Mouse (Mus musculus): ENCODE measurements at regions not wholly inside any gene's neighbourhood (a gene's known extent, or its start where the extent isn't known, plus 50 kb on each side); places are given as distances from the start of the nearest gene placed in this dataset.

DNA sequence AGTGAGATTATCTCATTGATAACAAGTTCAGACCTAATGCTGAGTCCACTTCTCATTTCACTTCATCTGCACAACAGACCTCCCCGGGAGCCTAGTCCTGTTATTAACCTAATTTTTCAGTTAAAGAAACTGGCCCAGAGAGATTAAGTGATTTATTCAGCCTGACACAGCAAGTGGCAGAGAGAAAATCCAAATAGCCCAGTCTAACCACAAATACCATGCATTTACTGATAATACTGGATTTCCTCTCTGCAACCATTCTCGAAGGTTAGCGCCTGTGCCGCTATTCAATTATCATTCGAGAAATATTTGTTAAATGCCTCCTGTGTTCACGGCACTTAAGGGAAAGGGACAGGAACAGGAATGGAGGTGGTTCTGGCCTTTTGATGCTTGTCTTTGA lies 303.5 kb upstream of the Atp2b1 start:
- TF ChIP-seq CTCF (IDR thresholded peaks at IDR 0.05; ENCODE audit: borderline replicate concordance, insufficient read depth, low read depth, low read length) (no peak), POLR2A (IDR thresholded peaks at IDR 0.05; ENCODE audit: borderline replicate concordance, insufficient read depth, low read length) (no peak)

Data from cerebellum, adult 2 months (tissue).